Mouse (Mus musculus) erythroblast, embryonic 14.5 days (primary cell): ENCODE data around the gene Arsg.

Experiments
- GATA1 ChIP-seq: IDR thresholded peaks from 2 replicates; pipeline ENCODE4 v1.6.1; 2012; ENCODE audit warnings: low read length, inconsistent platforms, mixed read lengths
- TAL1 ChIP-seq: IDR thresholded peaks from 3 replicates; pipeline ENCODE4 v1.6.1; 2012; ENCODE audit warnings: low read length, inconsistent platforms, mixed read lengths

DNA sequence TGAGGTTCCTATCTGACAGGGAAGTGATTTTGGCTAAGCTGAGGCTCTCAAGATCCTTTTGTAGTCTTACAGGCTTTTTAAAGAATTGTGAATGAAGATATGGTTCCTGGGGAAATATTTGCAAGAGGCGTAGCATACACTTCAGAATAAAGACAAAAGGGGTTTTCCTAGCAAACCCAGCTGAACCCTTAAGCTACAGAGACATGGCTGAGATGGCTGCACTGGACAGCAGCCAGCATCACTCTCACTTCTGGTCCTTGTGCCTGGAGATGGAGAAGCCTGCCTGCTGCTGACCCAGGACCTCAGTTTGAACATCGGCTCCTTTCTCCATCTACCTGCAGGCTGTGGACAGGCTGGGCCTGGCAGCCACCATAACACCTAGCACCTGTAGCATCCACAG is 101.4 kb downstream of the Arsg start:
- no peak for TF ChIP-seq TAL1
- TF ChIP-seq GATA1: no peak
